Mouse (Mus musculus) E14TG2a.4 (cell line): Measurements from ENCODE around the gene Boll.

Experiments
- CTCF ChIP-seq: conservative IDR thresholded peaks from 2 replicates; pipeline ENCODE4 v1.5.1; 2014; ENCODE audit warnings: low read length
- POU5F1 ChIP-seq: IDR thresholded peaks from 2 replicates; pipeline ENCODE4 v1.6.1; 2014; ENCODE audit warnings: low read length, borderline replicate concordance

GRCm38 (mm10) chr1:55412569-55412968 is 49.3 kb upstream of the Boll start:
- TF ChIP-seq POU5F1, result no peak
- TF ChIP-seq CTCF, result no peak
